In the genomic region with DNA sequence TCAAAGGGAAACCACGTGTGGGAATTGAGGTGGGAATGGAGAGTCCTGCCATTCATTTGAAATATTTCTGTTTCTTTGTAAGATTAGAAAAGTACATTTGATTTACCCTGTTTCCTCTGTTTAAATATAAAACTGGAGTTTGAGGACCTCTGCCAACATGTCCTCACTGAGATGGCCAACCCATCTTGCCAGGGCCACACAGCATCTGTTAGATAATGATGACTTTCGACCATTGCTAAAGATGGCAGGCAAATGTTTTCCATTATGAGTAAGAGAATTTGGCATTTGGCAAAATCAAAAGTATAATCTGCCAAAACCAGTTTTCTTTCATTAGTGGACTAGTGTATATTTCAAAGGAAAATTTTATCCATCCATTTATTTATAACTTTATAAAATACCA, we compare ENCODE assay signal across 33 mouse cellular contexts.
"Had no signal": no experiment of that assay in that cellular context is flagged by ENCODE, and none has a peak within 500 bp of the region (broad histone marks: within the 10 kb centered on the region; RNA-seq: fewer than 3 reads in every experiment).

No protein-coding gene starts in this region.

- DNase-seq: left cerebral cortex, postnatal 4 days; liver; liver, embryonic 13.5 days; liver, postnatal 0 days; lung, adult 18-20 months; lung, adult 2 months; lung, embryonic 14.5 days; lung, postnatal 10 days; lung, postnatal 14 days; lung, postnatal 36 days; lung, postnatal 4 days; midbrain, embryonic 14.5 days had no signal

- H3K9ac ChIP-seq: limb, embryonic 12.5 days; limb, embryonic 13.5 days; limb, embryonic 15.5 days; liver, embryonic 12.5 days; liver, embryonic 13.5 days; liver, embryonic 14.5 days; liver, embryonic 15.5 days; liver, postnatal 0 days; lung, embryonic 14.5 days; lung, embryonic 15.5 days; midbrain, embryonic 12.5 days; midbrain, embryonic 13.5 days; midbrain, embryonic 15.5 days; neural tube, embryonic 12.5 days; neural tube, embryonic 13.5 days had no signal

- H3K4me1 ChIP-seq: limb, embryonic 10.5 days; limb, embryonic 12.5 days; limb, embryonic 13.5 days; limb, embryonic 15.5 days; liver, embryonic 12.5 days; liver, embryonic 13.5 days; liver, embryonic 15.5 days; lung, embryonic 15.5 days; megakaryocyte, embryonic 14.5 days; midbrain, embryonic 10.5 days; midbrain, embryonic 12.5 days; midbrain, embryonic 13.5 days; midbrain, embryonic 15.5 days; neural tube, embryonic 12.5 days; neural tube, embryonic 13.5 days had no signal

- H3K4me3 ChIP-seq: limb, embryonic 10.5 days; limb, embryonic 12.5 days; limb, embryonic 13.5 days; limb, embryonic 15.5 days; liver, embryonic 12.5 days; liver, embryonic 13.5 days; liver, embryonic 15.5 days; lung, embryonic 15.5 days; megakaryocyte, embryonic 14.5 days; midbrain, embryonic 10.5 days; midbrain, embryonic 12.5 days; midbrain, embryonic 13.5 days; midbrain, embryonic 15.5 days; myocyte; neural tube, embryonic 12.5 days; neural tube, embryonic 13.5 days had no signal

- H3K27ac ChIP-seq: limb, embryonic 10.5 days; limb, embryonic 12.5 days; limb, embryonic 13.5 days; limb, embryonic 15.5 days; liver, embryonic 12.5 days; liver, embryonic 13.5 days; liver, embryonic 14.5 days; liver, embryonic 15.5 days; lung, embryonic 15.5 days; macrophage; midbrain, embryonic 10.5 days; midbrain, embryonic 12.5 days; midbrain, embryonic 13.5 days; midbrain, embryonic 15.5 days; neural tube, embryonic 12.5 days; neural tube, embryonic 13.5 days had no signal

- H3K36me3 ChIP-seq: limb, embryonic 10.5 days; limb, embryonic 12.5 days; limb, embryonic 13.5 days; limb, embryonic 15.5 days; liver, embryonic 12.5 days; liver, embryonic 13.5 days; liver, embryonic 15.5 days; lung, embryonic 15.5 days; midbrain, embryonic 10.5 days; midbrain, embryonic 12.5 days; midbrain, embryonic 13.5 days; midbrain, embryonic 15.5 days; neural tube, embryonic 12.5 days; neural tube, embryonic 13.5 days had no signal

- H3K4me2 ChIP-seq: limb, embryonic 12.5 days; limb, embryonic 13.5 days; limb, embryonic 15.5 days; liver, embryonic 11.5 days; liver, embryonic 12.5 days; liver, embryonic 13.5 days; liver, embryonic 15.5 days; lung, embryonic 14.5 days; lung, embryonic 15.5 days; midbrain, embryonic 11.5 days; midbrain, embryonic 12.5 days; midbrain, embryonic 13.5 days; midbrain, embryonic 15.5 days; neural tube, embryonic 12.5 days; neural tube, embryonic 13.5 days had no signal

- ATAC-seq: liver, embryonic 12.5 days; liver, postnatal 0 days; lung, postnatal 0 days; midbrain, embryonic 13.5 days; midbrain, embryonic 15.5 days; midbrain, embryonic 16.5 days had no signal

- H3K27me3 ChIP-seq: limb, embryonic 12.5 days; limb, embryonic 13.5 days; limb, embryonic 15.5 days; liver, embryonic 12.5 days; liver, embryonic 13.5 days; liver, embryonic 15.5 days; lung, embryonic 15.5 days; megakaryocyte, embryonic 14.5 days; midbrain, embryonic 12.5 days; midbrain, embryonic 13.5 days; midbrain, embryonic 15.5 days; neural tube, embryonic 12.5 days; neural tube, embryonic 13.5 days had no signal

- H3K9me3 ChIP-seq: limb, embryonic 10.5 days; limb, embryonic 12.5 days; limb, embryonic 13.5 days; limb, embryonic 15.5 days; liver, embryonic 12.5 days; liver, embryonic 13.5 days; liver, embryonic 15.5 days; lung, embryonic 15.5 days; midbrain, embryonic 10.5 days; midbrain, embryonic 12.5 days; midbrain, embryonic 13.5 days; midbrain, embryonic 15.5 days; neural tube, embryonic 12.5 days; neural tube, embryonic 13.5 days had no signal
